In the genomic region with DNA sequence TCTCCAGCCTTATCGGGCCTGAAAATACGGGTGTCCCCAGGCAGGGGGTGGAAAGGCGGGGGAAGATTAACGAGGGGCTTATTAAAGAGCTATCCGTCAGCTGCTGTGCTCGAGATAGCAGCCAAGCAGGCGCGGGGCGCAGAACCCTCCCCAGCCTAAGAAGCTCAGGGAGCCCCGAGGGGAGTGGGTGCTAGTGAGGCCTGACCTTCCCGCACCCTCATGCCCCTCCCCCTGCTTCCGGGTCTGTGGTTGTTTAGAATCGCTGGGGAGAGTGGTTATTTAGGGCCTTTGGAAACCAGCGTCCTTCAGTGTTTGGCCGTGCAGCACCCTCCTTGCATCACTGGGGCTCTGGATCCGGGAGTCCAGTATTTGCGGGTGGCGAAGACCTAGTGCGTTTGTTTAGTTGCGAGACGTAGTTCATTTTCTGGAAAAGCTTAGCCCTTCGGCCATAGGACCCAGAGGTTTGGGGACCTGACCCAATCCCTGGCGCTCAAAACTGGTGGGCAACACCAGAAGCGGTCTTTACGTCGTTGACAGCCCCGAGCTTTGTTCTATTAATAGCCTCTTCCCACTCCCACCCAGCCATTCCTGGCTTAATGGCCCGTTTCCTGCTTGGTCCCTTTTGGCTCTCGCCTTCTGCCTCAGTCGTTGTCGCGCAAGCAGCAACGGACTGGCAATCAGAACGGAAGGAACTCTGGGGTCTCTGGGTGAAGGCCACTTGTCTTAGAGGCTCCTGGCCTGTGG, we compare ENCODE assay signal across 8 mouse cellular contexts. TPM values are rescaled to one million over a fixed set of nuclear protein-coding genes. Genes with fewer than 3 reads are reported as not detected.
DNase-seq lines count a peak whose midpoint lies in the region; ATAC-seq and TF ChIP-seq lines count a peak whose summit lies in the region.

No protein-coding gene starts in this region.

- H3K4me1 ChIP-seq in CH12.LX (ENCODE audit: control insufficient read depth in 1 of 2, insufficient read depth in 2 of 2): peaks cover 0 to 15% of the 10 kb centered on the region in 2 experiments; a peak in 2 of 4 replicates
- peaks cover 29% of the 10 kb centered on the region for H3K4me1 ChIP-seq in forebrain, embryonic 16.5 days (replicated peaks; ENCODE audit: control insufficient read depth, insufficient read depth, low read length)
- no peaks in the 10 kb centered on the region for H3K4me1 ChIP-seq in liver, embryonic 16.5 days (ENCODE audit: control insufficient read depth, low read depth, low read length)

- dilution Hi-C loops in CH12.LX (cut with MboI; ENCODE audit: extremely low pct_ligation_motif_present, extremely low pct_unique_long_range_greater_than_20kb, low sequenced_read_pairs): no loop called here

- under 1% methylated on average over 34 of the region's 34 CpGs for WGBS in forebrain, embryonic 16.5 days
- under 1% methylated on average over 34 of the region's 34 CpGs for WGBS in liver, embryonic 16.5 days (ENCODE audit: insufficient replicate concordance)

- peak overlapping the region; percentile 45; the same call in 1 of the 2 replicates for H3K4me2 ChIP-seq in CH12.LX (ENCODE audit: insufficient read depth, low read depth, poor library complexity, severe bottlenecking)
- peak overlapping the region; percentile 65 for H3K4me2 ChIP-seq in forebrain, embryonic 16.5 days (ENCODE audit: low read length)
- H3K4me2 ChIP-seq in liver, embryonic 16.5 days (ENCODE audit: low read depth, low read length): peak overlapping the region; percentile 40

- peaks cover 4% of the 10 kb centered on the region for H3K9me3 ChIP-seq in CH12.LX (replicated peaks; ENCODE audit: low read length)
- no peaks in the 10 kb centered on the region for H3K9me3 ChIP-seq in forebrain, embryonic 16.5 days (ENCODE audit: control insufficient read depth, low read length)
- H3K9me3 ChIP-seq in liver, embryonic 16.5 days (replicated peaks; ENCODE audit: control insufficient read depth, low read length): no peaks in the 10 kb centered on the region

- no peak overlapping the region for H3K4me3 ChIP-seq in CH12.LX (replicated peaks in 1 of 3; ENCODE audit: low read depth in 2 of 3, low read length in 2 of 3, poor library complexity in 1 of 3)
- peak overlapping the region; percentile 53 for H3K4me3 ChIP-seq in forebrain, embryonic 16.5 days (replicated peaks; ENCODE audit: low read length)
- peak overlapping the region; percentile 24; the same call in 1 of the 2 replicates for H3K4me3 ChIP-seq in liver, embryonic 16.5 days (ENCODE audit: low read depth, low read length)

- in situ Hi-C loops in CH12.LX (cut with MboI; ENCODE audit: low pct_ligation_motif_present, low pct_unique_long_range_greater_than_20kb, low sequenced_read_pairs): loop anchor here (10.0 to 25.0 kb wide), 2 partner anchors 344 to 431 kb away; no protein-coding TSS in a partner anchor

- no peak for TF ChIP-seq CTCF in CH12.LX (conservative IDR thresholded peaks at IDR 0.05 in 1 of 2, IDR thresholded peaks at IDR 0.05 in 1 of 2; ENCODE audit: low read depth in 2 of 2, low read length in 2 of 2)

- peak; percentile 9; the same call in 1 of the 2 replicates for ATAC-seq in forebrain, embryonic 16.5 days
- no peak for ATAC-seq in liver, embryonic 16.5 days (ENCODE audit: low read depth)

- TF ChIP-seq EP300 in CH12.LX (IDR thresholded peaks at IDR 0.05; ENCODE audit: low read length): no peak

- peak; percentile 36 for DNase-seq in adrenal gland, adult 2 months
- DNase-seq in adrenal gland, adult 18-20 months (ENCODE audit: low spot score in 2 of 2): no peak
- no peak for DNase-seq in CH12.LX (ENCODE audit: extremely low read depth)
- no peak for DNase-seq in layer of hippocampus, adult 9-11 months
- DNase-seq in frontal cortex, postnatal 10 days (ENCODE audit: low spot score in 2 of 2): no peak
- no peak for DNase-seq in cerebellum, adult 9-11 months

- no peak overlapping the region for H3K27ac ChIP-seq in CH12.LX (ENCODE audit: insufficient read depth, low read depth)
- H3K27ac ChIP-seq in forebrain, embryonic 16.5 days (ENCODE audit: low read length): peak overlapping the region; percentile 53
- H3K27ac ChIP-seq in liver, embryonic 16.5 days (ENCODE audit: low read length): no peak overlapping the region

- H3K36me3 ChIP-seq in CH12.LX (replicated peaks in 1 of 2; ENCODE audit: control insufficient read depth in 1 of 2, insufficient read depth in 1 of 2, low read length in 1 of 2): no peaks in the 10 kb centered on the region
- no peaks in the 10 kb centered on the region for H3K36me3 ChIP-seq in forebrain, embryonic 16.5 days (ENCODE audit: control insufficient read depth, insufficient read depth)
- no peaks in the 10 kb centered on the region for H3K36me3 ChIP-seq in liver, embryonic 16.5 days (ENCODE audit: control insufficient read depth, insufficient read depth)

- no peak for TF ChIP-seq POLR2A in CH12.LX (IDR thresholded peaks at IDR 0.05; ENCODE audit: low read depth, low read length)

- TF ChIP-seq RAD21 in CH12.LX (IDR thresholded peaks at IDR 0.05; ENCODE audit: low read depth, low read length): no peak

- H3K9ac ChIP-seq in CH12.LX (ENCODE audit: insufficient read depth, low read depth): no peak overlapping the region
- peak overlapping the region; percentile 56 for H3K9ac ChIP-seq in forebrain, embryonic 16.5 days (replicated peaks; ENCODE audit: low read depth, low read length)
- H3K9ac ChIP-seq in liver, embryonic 16.5 days (ENCODE audit: low read depth, low read length): no peak overlapping the region

- H3K27me3 ChIP-seq in CH12.LX (replicated peaks): peaks cover 37% of the 10 kb centered on the region
- H3K27me3 ChIP-seq in forebrain, embryonic 16.5 days (replicated peaks; ENCODE audit: control insufficient read depth, insufficient read depth, low read length): peaks cover 50% of the 10 kb centered on the region
- H3K27me3 ChIP-seq in liver, embryonic 16.5 days (ENCODE audit: control insufficient read depth, insufficient read depth, low read depth, low read length): peaks cover 70% of the 10 kb centered on the region

- H3K79me2 ChIP-seq in CH12.LX (replicated peaks; ENCODE audit: control insufficient read depth, extremely low read depth, insufficient read depth, poor library complexity, severe bottlenecking): no peaks in the 10 kb centered on the region

TF ChIP-seq in CH12.LX, 34 proteins besides CTCF, POLR2A, EP300 and RAD21:
- no peak for TF ChIP-seq KAT2A (IDR thresholded peaks at IDR 0.05; ENCODE audit: insufficient replicate concordance, low read length)
- no peak for TF ChIP-seq CHD1 (IDR thresholded peaks at IDR 0.05; ENCODE audit: low read depth, low read length)
- TF ChIP-seq MEF2A (IDR thresholded peaks at IDR 0.05; ENCODE audit: borderline replicate concordance, low read depth, low read length): no peak
- TF ChIP-seq NRF1 (IDR thresholded peaks at IDR 0.05; ENCODE audit: low read depth, low read length): no peak
- TF ChIP-seq USF2 (conservative IDR thresholded peaks at IDR 0.05; ENCODE audit: low read depth, low read length): no peak
- no peak for TF ChIP-seq MXI1 (IDR thresholded peaks at IDR 0.05; ENCODE audit: low read depth, low read length)
- no peak for TF ChIP-seq UBTF (IDR thresholded peaks at IDR 0.05; ENCODE audit: low read depth, low read length)
- no peak for TF ChIP-seq MYC (IDR thresholded peaks at IDR 0.05; ENCODE audit: low read depth, low read length)
- TF ChIP-seq TCF12 (IDR thresholded peaks at IDR 0.05; ENCODE audit: low read depth, low read length): no peak
- no peak for TF ChIP-seq ELF1 (IDR thresholded peaks at IDR 0.05; ENCODE audit: low read depth, low read length)
- no peak for TF ChIP-seq IRF4 (IDR thresholded peaks at IDR 0.05; ENCODE audit: low read depth, low read length)

RNA-seq across cellular contexts. Expression of a gene that starts 15.5 kb away (rescaled TPM):
- total RNA-seq in adrenal gland, adult 2 months (2021): 1 to 10 TPM; 4.2 to 9.5 TPM
- polyA plus RNA-seq in adrenal gland, adult 2 months (2012; rRNA removed): 4.2 and 8.0 TPM in 2 replicates
- 1 to 10 TPM; 6.6 to 9.6 TPM for total RNA-seq in adrenal gland, adult 18-20 months (2021)
- total RNA-seq in CH12.LX (2012; rRNA removed): 0.50 and 1.4 TPM in 2 replicates
- total RNA-seq in CH12.LX (2014; rRNA removed): 1.7 and 1.9 TPM in 2 replicates
- 1.2 and 1.3 TPM in 2 replicates for polyA plus RNA-seq in CH12.LX (2012; ENCODE audit: insufficient read length, low read depth)
- polyA plus RNA-seq in forebrain, embryonic 16.5 days (2015; fragmentation: Nextera tagmentation; extraction: Ambion mirVana): 77.5 and 96.0 TPM in 2 replicates
- 0.06 TPM in 1 of 2 replicates, not detected in the other for polyA plus RNA-seq in liver, embryonic 16.5 days (2015; fragmentation: Nextera tagmentation; extraction: Ambion mirVana)

RNA-seq across cellular contexts. Expression of a gene that starts 59.8 kb away (rescaled TPM):
- under 1 TPM in 1 of 2 experiments, not detected in 1; 0.17 TPM for total RNA-seq in adrenal gland, adult 2 months (2021)
- 0.10 and 0.15 TPM in 2 replicates for polyA plus RNA-seq in adrenal gland, adult 2 months (2012; rRNA removed)
- under 1 TPM in 1 of 2 experiments, not detected in 1; 0.23 TPM for total RNA-seq in adrenal gland, adult 18-20 months (2021)
- not detected in 2 replicates for total RNA-seq in CH12.LX (2012; rRNA removed)
- total RNA-seq in CH12.LX (2014; rRNA removed): not detected in 2 replicates
- 0.24 and 0.27 TPM in 2 replicates for polyA plus RNA-seq in CH12.LX (2012; ENCODE audit: insufficient read length, low read depth)
- polyA plus RNA-seq in forebrain, embryonic 16.5 days (2015; fragmentation: Nextera tagmentation; extraction: Ambion mirVana): 1.3 and 2.6 TPM in 2 replicates
- 0.07 TPM in 1 of 2 replicates, not detected in the other for polyA plus RNA-seq in liver, embryonic 16.5 days (2015; fragmentation: Nextera tagmentation; extraction: Ambion mirVana)

Comparison
In these comparisons a context has a peak if more than half of its experiments do, and no peak if none do; other contexts are left out.
1. H3K4me3 ChIP-seq: peak in forebrain, embryonic 16.5 days (single experiment) and liver, embryonic 16.5 days (single experiment); none in CH12.LX (0 of 3).
2. Peak in every context shown above with its lines, with median percentiles within 50 percentile points of each other: H3K4me2 ChIP-seq.